Mouse (Mus musculus) testis, adult 2 months (tissue): ENCODE measurements around the gene Olfr1427. TPM values are rescaled to one million over a fixed set of nuclear protein-coding genes. Genes with fewer than 3 reads are reported as not detected.
"Not testable (repeated sequence)": the region's sequence is repeated elsewhere in the genome, so short reads cannot be mapped to it uniquely, and the experiment has no call there.

Source experiments
- H3K27ac ChIP-seq: fragments of 200-500 bp; 2 replicates; pipeline ENCODE4 v1.5.1; 2012; ENCODE audit warnings: low read depth, low read length; ENCODE audit not compliant: control insufficient read depth, insufficient read depth
- H3K27me3 ChIP-seq: fragments of 200-500 bp; 2 replicates; pipeline ENCODE4 v1.6.1; 2012; ENCODE audit warnings: mild to moderate bottlenecking, low read length, moderate library complexity; ENCODE audit not compliant: control insufficient read depth, insufficient read depth
- H3K36me3 ChIP-seq: fragments of 200-500 bp; 2 replicates; pipeline ENCODE4 v1.6.1; 2012; ENCODE audit warnings: mild to moderate bottlenecking, low read length; ENCODE audit not compliant: control insufficient read depth, insufficient read depth
- H3K4me1 ChIP-seq: fragments of 200-500 bp; 2 replicates; pipeline ENCODE4 v1.6.1; 2012; ENCODE audit warnings: low read length; ENCODE audit not compliant: control insufficient read depth, insufficient read depth
- H3K4me3 ChIP-seq: fragments of 200-500 bp; 2 replicates; pipeline ENCODE4 v1.5.1; 2012; ENCODE audit warnings: low read depth, mild to moderate bottlenecking, low read length, moderate library complexity, mixed read lengths; ENCODE audit not compliant: control insufficient read depth
- CTCF ChIP-seq: fragments of 200-500 bp; IDR thresholded peaks from 2 replicates; pipeline ENCODE4 v1.5.1; 2012; ENCODE audit warnings: low read depth, mild to moderate bottlenecking, inconsistent platforms, low read length, moderate library complexity; ENCODE audit not compliant: control insufficient read depth, insufficient read depth, insufficient replicate concordance
- POLR2A ChIP-seq: fragments of 200-500 bp; IDR thresholded peaks from 2 replicates; pipeline ENCODE4 v1.6.1; 2012; ENCODE audit warnings: low read depth, mild to moderate bottlenecking, inconsistent platforms, low read length, moderate library complexity; ENCODE audit not compliant: control insufficient read depth
- polyA plus RNA-seq: library from polyadenylated mRNA; depleted of rRNA; stranded (reverse); fragments of >200 nt; gene quantifications from 2 replicates; pipeline ENCODE4 v1.2.3, GENCODE M21; 2012; rRNA removed

Gene Olfr1427
- polyA plus RNA-seq, 1 experiment, result not detected

DNA sequence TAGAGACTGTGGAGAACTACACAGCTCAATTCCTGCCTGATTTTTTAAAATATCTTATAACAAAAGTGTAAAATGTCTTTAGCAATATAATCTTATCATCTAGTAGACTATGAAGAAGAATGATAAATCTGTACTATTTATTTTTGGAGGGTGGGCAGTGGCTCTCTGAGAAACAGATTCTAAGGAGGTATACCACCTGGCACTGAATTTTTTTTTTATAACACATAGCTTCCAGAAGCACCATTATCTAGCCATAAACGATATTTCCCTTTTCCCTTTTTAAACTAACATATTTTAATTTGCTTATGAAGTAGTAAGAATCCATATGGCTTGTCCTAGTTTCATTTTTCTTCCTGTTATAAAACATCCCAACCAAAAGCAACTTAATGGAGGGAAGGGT is 1.4 kb upstream of the Olfr1427 start:
- H3K27ac ChIP-seq, result no peak overlapping the region
- no peaks in the 10 kb centered on the region for H3K36me3 ChIP-seq
- no peaks in the 10 kb centered on the region for H3K27me3 ChIP-seq
- H3K4me1 ChIP-seq, result no peaks in the 10 kb centered on the region
- TF ChIP-seq POLR2A, result no peak
- TF ChIP-seq CTCF, result no peak
- no peak overlapping the region for H3K4me3 ChIP-seq

DNA sequence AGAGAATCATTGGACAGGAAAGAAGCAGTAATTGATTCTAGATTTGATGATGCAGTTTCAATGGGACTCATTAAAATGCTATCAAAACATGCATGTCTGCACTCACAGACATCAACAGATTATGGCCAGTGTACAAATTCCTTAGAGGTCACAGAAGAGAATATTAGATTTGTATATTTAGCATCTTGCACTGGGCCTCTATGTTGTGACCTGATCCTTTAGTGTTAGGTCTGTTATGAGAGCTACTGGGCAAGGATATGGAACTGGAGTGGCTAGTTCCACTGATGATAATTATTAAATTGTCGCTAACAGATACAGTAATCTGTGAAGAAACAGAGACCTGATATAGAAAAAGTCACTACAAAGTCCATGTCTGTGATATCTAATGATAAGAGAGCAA is 11.2 kb downstream of the Olfr1427 start, which contains the start of gene Olfr1426:
Gene Olfr1426 (minus strand): TSS at position 101 of the 400 bp plus-strand sequence.
- Histone ChIP-seq H3K4me3 (no peak within 1 kb of the TSS), H3K27me3 (no peaks in the 10 kb centered on the region), H3K27ac (no peak within 1 kb of the TSS), H3K36me3 (no peaks in the 10 kb centered on the region), H3K4me1 (no peaks in the 10 kb centered on the region)
- TF ChIP-seq CTCF (no peak), POLR2A (no peak)

- not testable (repeated sequence) for H3K4me1 ChIP-seq, H3K36me3 ChIP-seq, H3K27ac ChIP-seq, H3K4me3 ChIP-seq, H3K27me3 ChIP-seq
These were observed 25.5 kb downstream of the Olfr1427 start, which contains the start of gene Olfr1425 for GRCm38 (mm10) chr19:12077631-12078030. Gene Olfr1425, minus strand, starts transcription at chr19:12077731.

DNA sequence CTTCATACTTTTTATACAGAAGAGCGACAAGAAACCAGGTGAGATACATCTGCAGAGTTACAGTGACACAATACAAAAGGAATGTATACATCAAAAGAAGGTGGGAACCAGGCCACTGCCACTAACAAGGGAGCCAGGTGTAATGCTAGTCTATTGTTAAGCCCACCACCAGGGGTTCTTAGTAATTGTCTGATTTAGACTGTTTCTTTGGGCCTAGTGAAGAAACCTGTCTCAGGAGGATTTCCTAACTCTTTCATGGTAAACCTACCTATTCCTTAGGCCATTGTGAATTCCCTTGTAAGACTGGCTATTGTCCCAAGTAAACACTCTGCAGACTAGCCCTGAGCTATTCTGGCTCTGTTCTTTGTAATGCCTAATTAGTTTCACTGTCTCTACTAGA is 33.6 kb downstream of the Olfr1427 start:
- H3K4me1 ChIP-seq, result not testable (repeated sequence)

DNA sequence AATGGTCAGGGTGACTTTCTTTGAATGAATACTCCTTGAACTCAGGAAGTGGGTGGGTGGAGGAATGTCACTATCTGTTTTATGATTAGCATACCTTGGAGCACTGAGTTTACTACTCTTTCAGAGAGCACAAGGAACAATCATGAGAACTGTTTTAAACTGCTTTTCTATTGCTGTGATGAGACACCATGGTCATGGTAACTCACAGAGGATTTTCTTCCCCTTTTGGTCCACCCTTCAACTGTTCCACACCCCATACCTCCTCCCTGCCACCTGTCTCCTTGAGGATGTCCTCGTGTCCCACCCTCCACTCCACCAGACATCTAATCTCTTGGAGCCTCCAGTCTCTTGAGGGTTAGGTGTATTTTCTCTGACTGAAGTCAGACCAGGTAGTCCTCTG is 35.3 kb downstream of the Olfr1427 start:
- H3K27me3 ChIP-seq, H3K4me1 ChIP-seq, H3K36me3 ChIP-seq, H3K4me3 ChIP-seq, H3K27ac ChIP-seq: not testable (repeated sequence)

More for the DNA sequence above, 33.6 kb downstream of the Olfr1427 start:
- H3K27ac ChIP-seq, H3K36me3 ChIP-seq, H3K27me3 ChIP-seq, H3K4me3 ChIP-seq: not testable (repeated sequence)

GRCm38 (mm10) chr19:12062582-12062981 is 40.6 kb downstream of the Olfr1427 start, which contains the start of gene Olfr1424:
Gene Olfr1424, minus strand, starts transcription at chr19:12062682.
- H3K4me1 ChIP-seq, result not testable (repeated sequence)

More at GRCm38 (mm10) chr19:12062582-12062981, 40.6 kb downstream of the Olfr1427 start, which contains the start of gene Olfr1424:
- not testable (repeated sequence) for H3K36me3 ChIP-seq, H3K27me3 ChIP-seq, H3K4me3 ChIP-seq, H3K27ac ChIP-seq

Other genes with a start within 250 kb of the Olfr1427 start
- gene Olfr1418, start 242.3 kb downstream of the Olfr1427 start, polyA plus RNA-seq, result not detected in 2 replicates
- gene Olfr1419, start 228.2 kb downstream of the Olfr1427 start, polyA plus RNA-seq, result 0.05 and 0.06 TPM in 2 replicates
- gene Olfr1420, start 216.8 kb downstream of the Olfr1427 start, polyA plus RNA-seq, result not detected in 2 replicates
- gene Patl1, start 190.9 kb downstream of the Olfr1427 start, polyA plus RNA-seq, result 6.6 and 8.2 TPM in 2 replicates
- gene Osbp, start 137.4 kb downstream of the Olfr1427 start, polyA plus RNA-seq, result 23.0 and 24.4 TPM in 2 replicates
- not detected in 2 replicates for gene Olfr1423, start 62.0 kb downstream of the Olfr1427 start, polyA plus RNA-seq
- gene Olfr1424, start 40.7 kb downstream of the Olfr1427 start, polyA plus RNA-seq, result 0.12 TPM in 1 of 2 replicates, not detected in the other
- not detected in 2 replicates for gene Olfr1425, start 25.6 kb downstream of the Olfr1427 start, polyA plus RNA-seq
- gene Olfr1426, start 11.3 kb downstream of the Olfr1427 start, polyA plus RNA-seq, result not detected in 2 replicates
- 0.09 TPM in 1 of 2 replicates, not detected in the other for gene Olfr1428, start 12.6 kb upstream of the Olfr1427 start, polyA plus RNA-seq
- 0.10 and 0.16 TPM in 2 replicates for gene Olfr76, start 19.9 kb upstream of the Olfr1427 start, polyA plus RNA-seq
- gene Olfr1555-ps1, start 66.8 kb upstream of the Olfr1427 start, polyA plus RNA-seq, result not detected in 2 replicates
- not detected in 2 replicates for gene Olfr1431, start 97.3 kb upstream of the Olfr1427 start, polyA plus RNA-seq
- gene Olfr1432, start 129.3 kb upstream of the Olfr1427 start, polyA plus RNA-seq, result 0.09 and 0.12 TPM in 2 replicates
- gene Olfr262, start 138.3 kb upstream of the Olfr1427 start, polyA plus RNA-seq, result 0.26 and 0.52 TPM in 2 replicates
- gene Olfr235, start 157.7 kb upstream of the Olfr1427 start, polyA plus RNA-seq, result 0.10 TPM in 1 of 2 replicates, not detected in the other
- not detected in 2 replicates for gene Olfr1434, start 176.5 kb upstream of the Olfr1427 start, polyA plus RNA-seq
- gene Olfr1436, start 195.8 kb upstream of the Olfr1427 start, polyA plus RNA-seq, result not detected in 2 replicates
- not detected in 2 replicates for gene Olfr1437, start 221.8 kb upstream of the Olfr1427 start, polyA plus RNA-seq
- gene Olfr1438-ps1, start 232.6 kb upstream of the Olfr1427 start, polyA plus RNA-seq, result not detected in 2 replicates